Mouse (Mus musculus): ENCODE measurements at regions not wholly inside any gene's neighbourhood (a gene's known extent, or its start where the extent isn't known, plus 50 kb on each side); places are given as distances from the start of the nearest gene placed in this dataset.
"Not testable (repeated sequence)": the region's sequence is repeated elsewhere in the genome, so short reads cannot be mapped to it uniquely, and the experiment has no call there.

DNA sequence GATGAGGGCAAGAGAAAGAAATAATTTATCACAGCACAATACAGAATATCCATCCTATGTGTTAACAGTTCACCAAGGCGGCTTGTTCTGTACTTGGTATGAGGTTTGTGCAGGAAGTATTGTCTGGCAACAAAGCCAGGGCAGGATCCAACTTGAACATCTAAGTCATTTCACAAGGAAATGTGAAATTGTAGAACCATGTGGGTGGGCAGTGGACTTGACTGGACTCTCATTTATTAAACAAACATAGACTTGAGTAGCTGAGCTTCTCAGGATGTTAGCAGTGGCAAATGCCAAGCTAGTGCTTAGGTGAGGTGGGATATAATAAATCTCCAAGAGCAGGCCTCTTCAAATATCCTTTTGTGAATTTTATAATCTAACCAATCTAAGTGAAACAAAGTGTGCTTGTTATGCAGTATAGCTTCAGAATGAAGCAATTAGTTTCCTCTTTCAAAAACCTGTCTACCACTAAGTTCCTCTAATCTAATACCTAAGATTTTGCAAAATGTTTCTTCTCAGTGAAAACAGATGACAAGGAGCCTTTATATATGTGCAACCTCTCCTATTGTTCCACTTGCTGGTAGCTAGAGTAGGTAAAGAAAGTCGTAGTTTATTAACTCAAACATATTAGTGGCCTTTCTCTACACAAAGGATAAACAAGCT lies 694.4 kb downstream of the Crisp4 start:
- Histone ChIP-seq H3K4me3 (replicated peaks; ENCODE audit: low read length) (no peak overlapping the region), H3K4me1 (replicated peaks; ENCODE audit: low read depth, low read length) (no peaks in the 10 kb centered on the region), H3K9me3 (ENCODE audit: low read length) (no peaks in the 10 kb centered on the region), H3K36me3 (ENCODE audit: insufficient read depth, low read length) (no peaks in the 10 kb centered on the region), H3K27me3 (ENCODE audit: insufficient read depth, low read length) (no peaks in the 10 kb centered on the region)
- no peak for TF ChIP-seq POU5F1 (IDR thresholded peaks at IDR 0.05; ENCODE audit: borderline replicate concordance, low read length)
- TF ChIP-seq NANOG (IDR thresholded peaks at IDR 0.05; ENCODE audit: borderline replicate concordance, low read length): no peak
- no peak for TF ChIP-seq CTCF (conservative IDR thresholded peaks at IDR 0.05; ENCODE audit: low read length)

DNA sequence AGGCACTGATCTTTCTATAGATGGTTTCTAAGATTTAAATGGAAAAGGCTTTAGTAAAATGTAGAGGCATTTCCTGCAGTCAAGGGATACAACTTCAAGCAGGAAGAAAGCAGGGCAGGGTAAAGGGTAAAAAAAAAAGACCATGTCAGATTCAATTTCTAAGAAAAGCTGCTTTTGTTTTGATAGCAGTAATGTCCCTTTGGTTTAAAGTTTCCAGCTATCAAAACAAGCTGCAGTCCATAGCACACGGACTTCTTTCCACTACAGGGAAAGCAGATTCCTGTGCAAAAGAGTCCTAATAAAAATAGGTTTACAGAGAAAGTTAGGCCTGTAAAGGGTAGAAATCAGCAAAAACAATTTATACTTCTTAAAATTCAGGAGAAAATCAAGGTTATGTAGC lies 695.0 kb downstream of the Crisp4 start:
- no peaks in the 10 kb centered on the region for H3K27me3 ChIP-seq (ENCODE audit: insufficient read depth, low read length)
- no peaks in the 10 kb centered on the region for H3K4me1 ChIP-seq (replicated peaks; ENCODE audit: low read depth, low read length)
- no peak overlapping the region for H3K4me3 ChIP-seq (replicated peaks; ENCODE audit: low read length)
- TF ChIP-seq POU5F1 (IDR thresholded peaks at IDR 0.05; ENCODE audit: borderline replicate concordance, low read length) (no peak), NANOG (IDR thresholded peaks at IDR 0.05; ENCODE audit: borderline replicate concordance, low read length) (no peak), CTCF (conservative IDR thresholded peaks at IDR 0.05; ENCODE audit: low read length) (no peak)
- H3K9me3 ChIP-seq (ENCODE audit: low read length): no peaks in the 10 kb centered on the region
- H3K36me3 ChIP-seq (ENCODE audit: insufficient read depth, low read length): no peaks in the 10 kb centered on the region

DNA sequence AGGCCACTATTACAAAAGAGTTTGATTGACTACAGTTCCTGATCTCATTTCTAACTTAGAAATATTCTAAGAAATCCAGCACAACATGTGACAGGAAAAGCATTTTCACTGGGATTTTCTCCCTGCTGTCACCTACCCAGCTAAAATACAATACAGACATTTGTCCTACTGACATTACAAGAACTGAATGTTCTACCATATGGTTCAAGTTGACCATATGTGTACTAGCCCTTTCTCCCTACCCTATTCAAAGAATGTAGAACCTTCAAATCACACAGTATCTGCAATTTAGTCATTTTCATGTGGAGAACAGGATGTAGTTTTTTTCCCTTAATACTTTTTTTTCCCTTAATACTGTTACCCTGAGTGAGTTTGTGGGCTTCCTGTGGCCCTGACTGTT lies 695.4 kb downstream of the Crisp4 start:
- H3K36me3 ChIP-seq (ENCODE audit: insufficient read depth, low read length): no peaks in the 10 kb centered on the region
- H3K27me3 ChIP-seq (ENCODE audit: insufficient read depth, low read length): no peaks in the 10 kb centered on the region
- H3K9me3 ChIP-seq (ENCODE audit: low read length): no peaks in the 10 kb centered on the region
- H3K4me1 ChIP-seq (replicated peaks; ENCODE audit: low read depth, low read length): no peaks in the 10 kb centered on the region
- no peak for TF ChIP-seq NANOG (IDR thresholded peaks at IDR 0.05; ENCODE audit: borderline replicate concordance, low read length)
- no peak for TF ChIP-seq POU5F1 (IDR thresholded peaks at IDR 0.05; ENCODE audit: borderline replicate concordance, low read length)
- TF ChIP-seq CTCF (conservative IDR thresholded peaks at IDR 0.05; ENCODE audit: low read length): no peak
- H3K4me3 ChIP-seq (replicated peaks; ENCODE audit: low read length): no peak overlapping the region

DNA sequence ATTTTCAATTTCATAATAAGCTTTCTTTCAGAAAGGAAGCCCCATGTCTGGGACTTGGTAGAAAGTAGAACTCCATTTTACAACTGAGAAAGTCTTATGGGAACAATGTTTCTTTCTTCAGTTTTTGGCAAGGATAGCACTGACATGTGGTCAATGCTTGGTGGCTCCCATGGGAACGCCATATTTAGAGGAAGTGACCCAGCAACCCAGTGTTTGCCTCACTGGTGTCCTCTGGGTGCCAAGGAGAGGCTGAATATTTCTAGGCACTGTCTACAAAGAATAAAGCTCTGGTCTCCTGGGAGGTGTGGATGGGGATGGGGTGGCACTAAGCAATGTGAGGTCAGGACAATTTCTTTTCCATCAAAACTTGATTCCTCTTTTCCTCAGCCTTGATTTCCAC lies 696.4 kb downstream of the Crisp4 start:
- Histone ChIP-seq H3K27me3 (ENCODE audit: insufficient read depth, low read length) (no peaks in the 10 kb centered on the region), H3K9me3 (ENCODE audit: low read length) (no peaks in the 10 kb centered on the region), H3K4me3 (replicated peaks; ENCODE audit: low read length) (no peak overlapping the region), H3K4me1 (replicated peaks; ENCODE audit: low read depth, low read length) (no peaks in the 10 kb centered on the region), H3K36me3 (ENCODE audit: insufficient read depth, low read length) (no peaks in the 10 kb centered on the region)
- TF ChIP-seq CTCF (conservative IDR thresholded peaks at IDR 0.05; ENCODE audit: low read length) (no peak), NANOG (IDR thresholded peaks at IDR 0.05; ENCODE audit: borderline replicate concordance, low read length) (no peak), POU5F1 (IDR thresholded peaks at IDR 0.05; ENCODE audit: borderline replicate concordance, low read length) (no peak)

DNA sequence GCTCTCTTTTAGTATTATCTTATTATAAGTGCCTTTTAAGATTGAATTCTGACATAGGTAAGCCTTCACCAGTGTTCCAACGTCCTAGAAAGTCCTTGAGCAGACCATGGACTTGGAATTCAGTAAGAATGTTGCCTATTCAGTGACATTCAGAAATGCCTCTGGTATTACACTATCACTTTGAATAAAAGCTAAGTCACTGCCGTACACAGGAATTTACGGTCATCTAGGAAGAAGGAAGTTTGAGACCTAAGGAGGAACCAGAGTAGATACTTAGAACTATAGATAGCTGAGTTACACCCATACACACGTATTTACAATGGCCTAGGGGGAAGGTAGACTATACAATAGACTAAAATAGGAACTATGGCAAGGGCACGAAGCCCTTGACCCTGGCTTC lies 711.6 kb downstream of the Crisp4 start:
- H3K4me3 ChIP-seq (replicated peaks; ENCODE audit: low read length); H3K36me3 ChIP-seq (ENCODE audit: insufficient read depth, low read length); H3K27me3 ChIP-seq (ENCODE audit: insufficient read depth, low read length): not testable (repeated sequence)
- Histone ChIP-seq H3K4me1 (replicated peaks; ENCODE audit: low read depth, low read length) (peaks cover 13% of the 10 kb centered on the region), H3K9me3 (ENCODE audit: low read length) (peaks cover 10% of the 10 kb centered on the region)

DNA sequence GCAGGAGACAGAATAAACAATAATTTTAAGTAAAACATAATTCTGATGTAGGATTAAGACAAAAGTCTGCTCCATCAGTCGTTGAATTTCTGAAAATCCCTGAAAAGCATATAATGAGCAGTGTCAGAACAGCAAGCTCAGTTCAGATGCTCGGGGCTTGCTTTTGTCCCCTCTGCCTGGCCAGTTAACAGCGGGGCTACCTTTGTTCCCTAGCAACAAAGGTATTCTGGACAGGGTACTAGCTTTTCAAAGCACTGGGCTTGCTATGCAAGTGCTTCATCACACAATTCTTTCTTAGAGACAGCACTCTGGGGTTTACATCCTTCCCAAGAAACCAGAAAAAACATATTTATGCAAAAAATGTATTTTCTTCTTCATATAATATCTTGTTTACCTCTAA lies 729.7 kb downstream of the Crisp4 start:
- TF ChIP-seq NANOG (IDR thresholded peaks at IDR 0.05; ENCODE audit: borderline replicate concordance, low read length) (no peak), POU5F1 (IDR thresholded peaks at IDR 0.05; ENCODE audit: borderline replicate concordance, low read length) (no peak), CTCF (conservative IDR thresholded peaks at IDR 0.05; ENCODE audit: low read length) (no peak)
- no peaks in the 10 kb centered on the region for H3K9me3 ChIP-seq (ENCODE audit: low read length)
- no peak overlapping the region for H3K4me3 ChIP-seq (replicated peaks; ENCODE audit: low read length)
- no peaks in the 10 kb centered on the region for H3K4me1 ChIP-seq (replicated peaks; ENCODE audit: low read depth, low read length)
- no peaks in the 10 kb centered on the region for H3K27me3 ChIP-seq (ENCODE audit: insufficient read depth, low read length)
- H3K36me3 ChIP-seq (ENCODE audit: insufficient read depth, low read length): no peaks in the 10 kb centered on the region

DNA sequence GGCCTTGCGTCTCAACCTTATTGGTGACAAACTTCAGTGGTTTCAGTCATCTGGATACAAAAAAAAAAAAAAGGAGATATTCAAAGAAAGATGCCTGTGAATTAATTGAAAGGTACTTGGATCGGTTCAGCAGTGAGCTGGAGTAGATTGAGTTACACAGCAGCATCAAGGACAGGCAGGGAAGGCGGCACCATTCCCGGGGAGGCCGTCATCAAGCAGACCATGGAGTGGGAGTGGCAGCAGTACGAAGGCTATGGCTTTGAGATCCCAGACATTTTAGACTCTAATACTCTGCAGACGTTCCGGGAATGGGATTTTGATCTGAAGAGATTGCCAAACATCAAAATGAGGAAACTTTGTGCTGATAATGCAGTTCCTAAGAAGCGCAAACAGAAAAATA lies 750.8 kb downstream of the Crisp4 start:
- Histone ChIP-seq H3K4me1 (replicated peaks; ENCODE audit: low read depth, low read length) (no peaks in the 10 kb centered on the region), H3K27me3 (ENCODE audit: insufficient read depth, low read length) (no peaks in the 10 kb centered on the region), H3K9me3 (ENCODE audit: low read length) (no peaks in the 10 kb centered on the region), H3K4me3 (replicated peaks; ENCODE audit: low read length) (no peak overlapping the region), H3K36me3 (ENCODE audit: insufficient read depth, low read length) (no peaks in the 10 kb centered on the region)
- TF ChIP-seq CTCF (conservative IDR thresholded peaks at IDR 0.05; ENCODE audit: low read length) (no peak), POU5F1 (IDR thresholded peaks at IDR 0.05; ENCODE audit: borderline replicate concordance, low read length) (no peak), NANOG (IDR thresholded peaks at IDR 0.05; ENCODE audit: borderline replicate concordance, low read length) (no peak)

DNA sequence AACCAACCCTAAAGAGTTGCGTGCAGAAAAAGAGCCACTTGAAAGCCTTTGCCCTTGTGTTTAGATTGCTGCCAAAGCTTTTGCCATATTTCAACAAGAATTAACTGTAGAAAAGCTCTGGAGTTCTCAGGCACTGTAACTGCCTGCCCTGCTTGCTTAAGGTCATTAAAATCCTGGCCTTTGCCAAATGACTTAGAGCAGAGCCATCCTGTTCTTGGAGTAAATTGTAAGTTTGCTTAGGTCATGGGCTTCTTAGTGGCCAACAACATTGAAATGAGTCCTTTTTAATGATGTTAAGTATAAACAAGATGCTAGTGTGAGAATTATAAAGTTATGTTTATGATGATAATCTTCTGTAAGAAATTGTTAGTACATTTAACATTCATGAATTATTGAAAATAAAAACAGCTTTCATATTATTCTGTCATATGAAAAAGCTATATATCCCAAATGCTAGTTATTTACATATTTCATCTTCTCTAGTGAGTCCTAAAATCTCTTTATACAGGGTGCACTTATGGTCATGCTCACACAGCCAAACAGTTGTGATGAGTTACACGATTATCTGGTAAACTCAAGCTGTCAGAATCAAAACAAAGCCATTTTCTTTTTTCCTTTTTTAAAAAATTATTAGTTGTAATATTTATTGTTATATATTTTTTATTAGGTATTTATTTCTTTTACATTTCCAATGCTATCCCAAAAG lies 753.4 kb downstream of the Crisp4 start:
- no peaks in the 10 kb centered on the region for H3K27me3 ChIP-seq (ENCODE audit: insufficient read depth, low read length)
- no peaks in the 10 kb centered on the region for H3K9me3 ChIP-seq (ENCODE audit: low read length)
- TF ChIP-seq NANOG (IDR thresholded peaks at IDR 0.05; ENCODE audit: borderline replicate concordance, low read length): no peak
- TF ChIP-seq CTCF (conservative IDR thresholded peaks at IDR 0.05; ENCODE audit: low read length): no peak
- no peak for TF ChIP-seq POU5F1 (IDR thresholded peaks at IDR 0.05; ENCODE audit: borderline replicate concordance, low read length)
- H3K36me3 ChIP-seq (ENCODE audit: insufficient read depth, low read length): no peaks in the 10 kb centered on the region
- H3K4me1 ChIP-seq (replicated peaks; ENCODE audit: low read depth, low read length): no peaks in the 10 kb centered on the region
- H3K4me3 ChIP-seq (replicated peaks; ENCODE audit: low read length): no peak overlapping the region

DNA sequence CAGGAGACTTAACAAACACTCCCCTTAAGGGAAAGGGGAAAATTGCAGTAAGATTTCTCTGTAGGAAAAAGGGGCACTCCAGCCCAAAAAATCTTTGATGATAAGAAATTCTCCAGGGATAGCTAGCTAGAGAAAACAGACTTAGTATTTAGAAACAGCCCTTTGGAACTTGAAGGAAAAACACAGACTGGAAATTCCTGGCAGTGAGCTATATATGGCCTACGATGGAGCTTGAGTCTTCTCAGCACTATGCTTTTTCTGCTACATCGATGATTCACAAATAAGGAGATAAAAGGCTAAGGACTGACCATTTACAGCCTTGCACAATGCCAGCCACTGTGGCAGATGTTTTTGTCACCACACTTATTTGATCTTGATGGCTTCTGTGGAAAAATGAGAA lies 768.1 kb downstream of the Crisp4 start:
- no peak for TF ChIP-seq CTCF (conservative IDR thresholded peaks at IDR 0.05; ENCODE audit: low read length)
- TF ChIP-seq POU5F1 (IDR thresholded peaks at IDR 0.05; ENCODE audit: borderline replicate concordance, low read length): no peak
- TF ChIP-seq NANOG (IDR thresholded peaks at IDR 0.05; ENCODE audit: borderline replicate concordance, low read length): no peak

More for the DNA sequence above, 768.1 kb downstream of the Crisp4 start:
- Histone ChIP-seq H3K27me3 (ENCODE audit: insufficient read depth, low read length) (no peaks in the 10 kb centered on the region), H3K9me3 (ENCODE audit: low read length) (no peaks in the 10 kb centered on the region), H3K36me3 (ENCODE audit: insufficient read depth, low read length) (no peaks in the 10 kb centered on the region), H3K4me3 (replicated peaks; ENCODE audit: low read length) (no peak overlapping the region), H3K4me1 (replicated peaks; ENCODE audit: low read depth, low read length) (no peaks in the 10 kb centered on the region)
